Mouse (Mus musculus) frontal cortex, postnatal 25 days (tissue): Measurements from ENCODE around the gene Syt2.

Experiments
- DNase-seq, 2 experiments: peaks; one replicate each; pipeline ENCODE4 v3.0.0; 2022; ENCODE audit warnings: low spot score in 2 of 2

Syt2 gene

GRCm38 (mm10) chr1:134650816-134651215 is 4.3 kb downstream of the Syt2 start:
- no peak for DNase-seq

GRCm38 (mm10) chr1:134651268-134651850 is 4.9 kb downstream of the Syt2 start:
- no peak for DNase-seq

GRCm38 (mm10) chr1:134651851-134652398 is 5.4 kb downstream of the Syt2 start:
- no peak for DNase-seq

GRCm38 (mm10) chr1:134653603-134654257 is 7.3 kb downstream of the Syt2 start:
- DNase-seq = no peak

GRCm38 (mm10) chr1:134658841-134659240 is 12.4 kb downstream of the Syt2 start:
- DNase-seq = no peak

- DNase-seq = no peak
Observed at GRCm38 (mm10) chr1:134660163-134660562, 13.7 kb downstream of the Syt2 start.

- no peak for DNase-seq
Observed at GRCm38 (mm10) chr1:134671234-134672070, 25.0 kb downstream of the Syt2 start.

GRCm38 (mm10) chr1:134674312-134674711 is 27.8 kb downstream of the Syt2 start:
- DNase-seq = no peak

- no peak for DNase-seq
Observed at GRCm38 (mm10) chr1:134679445-134679844, 33.0 kb downstream of the Syt2 start.

- DNase-seq = no peak
Observed at GRCm38 (mm10) chr1:134680617-134681016, 34.1 kb downstream of the Syt2 start.

- no peak for DNase-seq
Observed at GRCm38 (mm10) chr1:134682460-134682859, 36.0 kb downstream of the Syt2 start.

- DNase-seq = no peak
Observed at GRCm38 (mm10) chr1:134686834-134687421, 40.5 kb downstream of the Syt2 start.

- DNase-seq = no peak
Observed at GRCm38 (mm10) chr1:134696302-134696701, 49.8 kb downstream of the Syt2 start.

GRCm38 (mm10) chr1:134697073-134697472 is 50.6 kb downstream of the Syt2 start:
- DNase-seq = no peak

- no peak for DNase-seq
Observed at GRCm38 (mm10) chr1:134697522-134698250, 51.2 kb downstream of the Syt2 start.

- DNase-seq = no peak
Observed at GRCm38 (mm10) chr1:134698486-134698885, 52.0 kb downstream of the Syt2 start.

GRCm38 (mm10) chr1:134699390-134699789 is 52.9 kb downstream of the Syt2 start:
- DNase-seq = no peak

GRCm38 (mm10) chr1:134700151-134700550 is 53.7 kb downstream of the Syt2 start:
- DNase-seq = no peak

GRCm38 (mm10) chr1:134700634-134701033 is 54.2 kb downstream of the Syt2 start:
- DNase-seq = no peak

- DNase-seq = no peak
Observed at GRCm38 (mm10) chr1:134701191-134701590, 54.7 kb downstream of the Syt2 start.

- no peak for DNase-seq
Observed at GRCm38 (mm10) chr1:134703232-134703631, 56.8 kb downstream of the Syt2 start.
